Mouse (Mus musculus): ENCODE measurements around the gene Snx9. TPM values are rescaled to one million over a fixed set of nuclear protein-coding genes. Genes with fewer than 3 reads are reported as not detected.

Gene Snx9
- polyA plus RNA-seq, 1 experiment from 2014 or later = 7.5 TPM

- Histone ChIP-seq H3K27ac (no peak overlapping the region), H3K36me3 (no peaks in the 10 kb centered on the region), H3K27me3 (no peaks in the 10 kb centered on the region), H3K4me1 (replicated peaks) (peaks cover 4% of the 10 kb centered on the region; the same call in 1 of the 2 replicates), H3K9me3 (peaks cover 3% of the 10 kb centered on the region; the same call in 1 of the 2 replicates), H3K4me3 (no peak overlapping the region), H3K4me2 (no peak overlapping the region), H3K9ac (no peak overlapping the region)
- ATAC-seq (ENCODE audit: low FRiP score) = no peak
- 69% methylated on average over 1 of the region's 1 CpGs for WGBS
These were observed 26.5 kb upstream of the Snx9 start for GRCm38 (mm10) chr17:5814641-5814920.

DNA sequence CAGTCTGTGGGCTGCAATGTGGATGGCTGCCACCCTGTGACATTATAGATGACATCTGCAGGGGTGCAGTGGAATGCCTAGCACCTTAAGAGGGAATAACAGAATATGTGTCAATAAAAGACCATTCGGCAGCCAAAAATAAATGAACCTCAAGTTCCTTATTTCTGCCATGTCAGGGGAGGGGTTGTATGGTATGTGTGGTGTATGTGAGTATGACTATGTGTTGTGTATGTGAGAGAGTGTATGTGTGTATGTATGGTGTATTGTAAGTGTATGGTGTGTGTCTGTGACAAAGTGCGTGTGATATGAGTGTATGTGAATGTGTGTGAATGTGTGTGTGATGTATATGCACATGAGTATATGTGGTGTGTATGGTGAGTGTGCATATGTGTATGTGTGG, 23.3 kb upstream of the Snx9 start:
- 98% methylated on average over 2 of the region's 2 CpGs for WGBS

GRCm38 (mm10) chr17:5819105-5819504, 22.0 kb upstream of the Snx9 start:
- no peaks in the 10 kb centered on the region for H3K36me3 ChIP-seq

More for the DNA sequence above, 23.3 kb upstream of the Snx9 start:
- Histone ChIP-seq H3K9me3 (no peaks in the 10 kb centered on the region), H3K4me1 (replicated peaks) (peaks cover 9% of the 10 kb centered on the region; the same call in 1 of the 2 replicates), H3K9ac (no peak overlapping the region), H3K27ac (no peak overlapping the region), H3K27me3 (no peaks in the 10 kb centered on the region), H3K36me3 (no peaks in the 10 kb centered on the region), H3K4me3 (no peak overlapping the region), H3K4me2 (no peak overlapping the region)
- no peak for ATAC-seq (ENCODE audit: low FRiP score)

DNA sequence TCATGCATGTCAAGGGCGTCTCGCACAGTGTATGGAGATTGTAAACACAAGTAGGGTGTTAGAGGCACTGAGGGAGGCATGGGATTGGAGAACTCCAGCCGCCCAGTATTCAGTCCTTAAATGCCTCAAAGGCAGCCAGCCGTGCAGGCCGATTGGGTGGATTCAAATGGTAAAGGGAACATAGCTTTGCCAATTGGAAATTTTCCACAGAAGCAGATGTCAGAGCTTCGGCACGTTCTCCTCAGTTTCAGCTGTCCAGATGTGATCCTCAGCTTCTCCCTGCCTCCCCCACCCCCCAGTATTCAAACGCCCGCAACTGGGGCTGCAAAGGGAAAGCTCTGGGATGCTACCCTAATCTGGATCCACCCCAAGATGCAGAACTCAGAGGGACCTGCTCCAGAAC, 21.3 kb upstream of the Snx9 start:
- 31% methylated on average over 9 of the region's 9 CpGs for WGBS
- no peaks in the 10 kb centered on the region for H3K27me3 ChIP-seq
- no peak overlapping the region for H3K27ac ChIP-seq
- no peak for ATAC-seq (ENCODE audit: low FRiP score)
- no peak overlapping the region for H3K4me2 ChIP-seq
- no peaks in the 10 kb centered on the region for H3K36me3 ChIP-seq
- H3K9me3 ChIP-seq = no peaks in the 10 kb centered on the region
- peaks cover 9% of the 10 kb centered on the region; the same call in 1 of the 2 replicates for H3K4me1 ChIP-seq (replicated peaks)
- H3K4me3 ChIP-seq = no peak overlapping the region
- H3K9ac ChIP-seq = no peak overlapping the region

More at GRCm38 (mm10) chr17:5819105-5819504, 22.0 kb upstream of the Snx9 start:
- no peak overlapping the region for H3K4me3 ChIP-seq
- H3K9me3 ChIP-seq = no peaks in the 10 kb centered on the region
- no peak overlapping the region for H3K4me2 ChIP-seq
- no peak overlapping the region for H3K9ac ChIP-seq
- WGBS = 62% methylated on average over 6 of the region's 6 CpGs
- no peak overlapping the region for H3K27ac ChIP-seq
- ATAC-seq (ENCODE audit: low FRiP score) = no peak
- peaks cover 9% of the 10 kb centered on the region; the same call in 1 of the 2 replicates for H3K4me1 ChIP-seq (replicated peaks)
- H3K27me3 ChIP-seq = no peaks in the 10 kb centered on the region

DNA sequence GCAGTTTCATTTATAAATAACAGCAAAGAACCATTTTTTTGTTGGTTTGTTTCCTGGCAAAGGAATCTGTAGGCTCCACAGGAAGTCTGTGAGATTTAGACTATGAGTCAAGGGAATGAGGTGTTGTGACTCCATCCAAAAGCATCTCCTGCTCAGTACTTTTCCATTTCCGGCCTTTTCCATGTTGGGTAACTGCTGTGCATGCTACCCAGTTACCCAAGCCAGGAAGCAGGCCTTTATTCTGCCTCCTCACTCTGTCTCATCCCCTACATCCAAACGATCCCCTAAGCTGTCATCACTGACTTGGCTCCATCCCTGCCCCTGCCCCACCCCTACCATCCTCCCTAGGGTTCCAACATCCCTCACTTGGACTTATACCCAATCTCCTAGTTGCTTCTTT, 18.6 kb upstream of the Snx9 start:
- Histone ChIP-seq H3K4me3 (no peak overlapping the region), H3K4me1 (replicated peaks) (peaks cover 9% of the 10 kb centered on the region; the same call in 1 of the 2 replicates), H3K9ac (no peak overlapping the region), H3K27ac (no peak overlapping the region), H3K27me3 (no peaks in the 10 kb centered on the region), H3K4me2 (no peak overlapping the region), H3K9me3 (no peaks in the 10 kb centered on the region), H3K36me3 (no peaks in the 10 kb centered on the region)
- no peak for ATAC-seq (ENCODE audit: low FRiP score)
- WGBS = 71% methylated on average over 2 of the region's 2 CpGs

DNA sequence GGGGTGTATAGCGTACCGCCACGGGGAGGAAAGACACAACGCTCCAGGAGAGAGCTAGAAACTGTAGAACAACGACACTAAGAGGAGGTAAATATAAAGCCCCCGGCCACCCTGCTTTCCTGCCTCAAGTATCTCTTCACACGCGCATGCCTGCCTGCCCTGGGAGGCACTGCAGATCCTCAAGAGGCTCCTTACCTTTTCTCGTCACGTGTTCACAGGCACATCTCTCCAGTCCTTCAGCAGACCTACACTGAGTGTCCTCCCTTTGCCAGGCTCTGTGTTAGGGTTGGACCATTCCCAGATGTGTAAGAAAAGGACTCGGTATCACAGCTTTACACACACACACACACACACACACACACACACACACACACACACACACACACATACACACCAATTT, 18.1 kb upstream of the Snx9 start:
- Histone ChIP-seq H3K9ac (no peak overlapping the region), H3K4me2 (no peak overlapping the region), H3K4me1 (replicated peaks) (peaks cover 10% of the 10 kb centered on the region; the same call in 1 of the 2 replicates), H3K36me3 (no peaks in the 10 kb centered on the region), H3K27ac (no peak overlapping the region), H3K9me3 (no peaks in the 10 kb centered on the region), H3K27me3 (no peaks in the 10 kb centered on the region), H3K4me3 (no peak overlapping the region)
- no peak for ATAC-seq (ENCODE audit: low FRiP score)
- 87% methylated on average over 11 of the region's 11 CpGs for WGBS

DNA sequence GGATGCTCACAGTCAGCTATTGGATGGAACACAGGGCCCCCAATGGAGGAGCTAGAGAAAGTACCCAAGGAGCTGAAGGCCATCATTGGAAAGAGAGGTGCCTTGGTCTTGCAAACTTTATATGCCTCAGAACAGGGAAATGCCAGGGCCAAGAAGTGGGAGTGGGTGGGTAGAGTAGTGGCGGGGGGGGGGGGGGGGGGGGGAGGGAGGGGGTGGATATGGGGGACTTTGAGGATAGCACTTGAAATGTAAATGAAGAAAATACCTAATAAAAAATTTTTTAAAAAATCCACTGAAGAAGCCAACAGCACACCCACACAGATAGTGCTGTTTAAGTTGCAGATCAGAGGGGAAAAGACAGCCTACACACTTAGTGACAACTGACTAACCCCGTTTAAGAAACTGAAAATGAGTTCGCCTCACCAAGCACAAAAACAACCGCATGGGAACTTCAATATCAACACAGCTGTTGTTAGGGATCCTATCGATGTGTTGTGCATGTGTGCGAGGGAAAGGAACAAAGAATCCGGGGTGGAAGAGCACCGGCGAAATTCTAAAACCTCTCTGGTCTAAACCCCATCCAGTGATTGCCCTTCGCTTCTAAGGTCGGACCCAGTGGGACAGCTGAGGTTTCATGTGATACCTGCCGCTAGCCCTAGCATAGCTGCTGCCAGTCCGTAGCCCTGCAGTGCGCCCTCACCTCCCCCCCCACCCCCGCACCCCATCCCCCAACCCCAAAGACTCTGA, 13.1 kb upstream of the Snx9 start:
- peaks cover 10% of the 10 kb centered on the region for H3K4me1 ChIP-seq (replicated peaks)
- no peak for ATAC-seq (ENCODE audit: low FRiP score)
- 9% methylated on average over 14 of the region's 15 CpGs for WGBS
- H3K36me3 ChIP-seq = no peaks in the 10 kb centered on the region
- H3K9ac ChIP-seq = peak overlapping the region; percentile 35; the same call in 1 of the 2 replicates
- no peak overlapping the region for H3K27ac ChIP-seq
- H3K4me3 ChIP-seq = no peak overlapping the region; the same call in 1 of the 2 replicates
- no peaks in the 10 kb centered on the region for H3K27me3 ChIP-seq
- H3K9me3 ChIP-seq = no peaks in the 10 kb centered on the region
- H3K4me2 ChIP-seq = peak overlapping the region; percentile 31

DNA sequence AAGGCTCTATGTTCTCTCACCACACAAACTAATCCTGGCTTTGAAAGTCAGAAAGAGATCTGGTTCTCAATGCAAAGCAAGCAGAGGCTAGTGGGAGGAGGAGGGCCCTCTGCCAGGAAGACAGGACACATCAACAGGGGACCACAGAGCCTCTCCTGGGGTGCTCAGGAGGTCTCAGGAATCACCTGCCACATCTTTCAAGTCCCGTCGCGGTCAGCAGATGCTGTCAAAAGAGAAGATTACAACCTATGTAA, 12.6 kb upstream of the Snx9 start:
- Histone ChIP-seq H3K9ac (no peak overlapping the region), H3K4me1 (replicated peaks) (peaks cover 10% of the 10 kb centered on the region), H3K27ac (no peak overlapping the region), H3K4me2 (peak overlapping the region; percentile 31), H3K4me3 (no peak overlapping the region), H3K9me3 (no peaks in the 10 kb centered on the region), H3K36me3 (no peaks in the 10 kb centered on the region), H3K27me3 (no peaks in the 10 kb centered on the region)
- 16% methylated on average over 3 of the region's 3 CpGs for WGBS
- no peak for ATAC-seq (ENCODE audit: low FRiP score)

- Histone ChIP-seq H3K4me3 (no peak overlapping the region), H3K36me3 (no peaks in the 10 kb centered on the region), H3K27ac (no peak overlapping the region), H3K9me3 (no peaks in the 10 kb centered on the region), H3K27me3 (no peaks in the 10 kb centered on the region), H3K4me2 (no peak overlapping the region), H3K9ac (no peak overlapping the region), H3K4me1 (replicated peaks) (peaks cover 10% of the 10 kb centered on the region)
- 55% methylated on average over 3 of the region's 3 CpGs for WGBS
- no peak for ATAC-seq (ENCODE audit: low FRiP score)
These were observed 12.2 kb upstream of the Snx9 start for GRCm38 (mm10) chr17:5828944-5829343.

- no peak for ATAC-seq (ENCODE audit: low FRiP score)
- WGBS = 70% methylated on average over 3 of the region's 3 CpGs
- Histone ChIP-seq H3K4me3 (no peak overlapping the region), H3K36me3 (no peaks in the 10 kb centered on the region), H3K27ac (no peak overlapping the region), H3K9me3 (no peaks in the 10 kb centered on the region), H3K4me1 (replicated peaks) (peaks cover 10% of the 10 kb centered on the region), H3K27me3 (no peaks in the 10 kb centered on the region), H3K9ac (no peak overlapping the region), H3K4me2 (no peak overlapping the region)
These were observed 11.2 kb upstream of the Snx9 start for GRCm38 (mm10) chr17:5829930-5830329.

DNA sequence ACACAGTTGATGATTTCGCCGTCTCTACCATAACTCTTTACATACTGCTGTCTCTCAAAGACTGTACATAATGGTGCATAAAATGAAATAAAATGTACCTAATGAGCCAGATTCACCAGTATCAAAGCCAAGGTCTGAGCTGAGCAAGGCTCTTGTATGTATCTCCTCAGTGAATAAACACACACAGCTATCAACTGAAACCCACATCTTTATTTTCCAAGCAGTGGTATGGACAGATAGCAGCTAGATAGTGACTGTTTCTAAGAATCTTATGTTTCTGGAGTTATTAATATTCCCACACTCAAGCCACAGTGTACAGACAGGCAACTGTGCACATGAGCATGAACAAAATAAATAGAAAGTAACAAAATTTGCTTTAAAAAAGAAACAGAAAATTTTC, 10.7 kb upstream of the Snx9 start:
- H3K4me1 ChIP-seq (replicated peaks) = peaks cover 10% of the 10 kb centered on the region
- H3K27ac ChIP-seq = no peak overlapping the region
- no peak overlapping the region for H3K4me2 ChIP-seq
- H3K4me3 ChIP-seq = no peak overlapping the region
- no peaks in the 10 kb centered on the region for H3K9me3 ChIP-seq
- no peaks in the 10 kb centered on the region for H3K36me3 ChIP-seq
- no peak overlapping the region for H3K9ac ChIP-seq
- H3K27me3 ChIP-seq = no peaks in the 10 kb centered on the region
- ATAC-seq (ENCODE audit: low FRiP score) = no peak
- WGBS = 86% methylated on average over 2 of the region's 2 CpGs

DNA sequence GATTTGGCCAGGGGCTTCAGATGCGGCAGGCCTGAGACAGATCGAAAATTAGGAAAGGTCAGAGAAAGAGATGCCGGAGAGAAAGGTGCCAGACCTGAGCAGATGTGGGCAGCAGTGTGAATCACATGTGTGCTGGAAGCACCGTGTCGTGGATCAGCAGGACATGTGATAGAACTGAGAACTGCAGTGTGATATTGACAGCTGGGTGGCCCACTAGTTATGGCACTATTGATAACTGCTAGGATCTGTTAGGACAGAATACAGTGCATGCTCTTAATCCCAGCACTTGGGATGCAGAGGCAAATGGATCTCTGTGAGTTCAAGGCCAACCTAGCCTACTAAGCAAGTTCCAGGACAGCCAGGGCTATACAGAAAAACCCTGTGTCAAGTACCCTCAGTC, 10.3 kb upstream of the Snx9 start:
- no peak overlapping the region for H3K4me2 ChIP-seq
- peaks cover 10% of the 10 kb centered on the region for H3K4me1 ChIP-seq (replicated peaks)
- WGBS = 92% methylated on average over 5 of the region's 5 CpGs
- no peak for ATAC-seq (ENCODE audit: low FRiP score)
- no peak overlapping the region for H3K4me3 ChIP-seq
- H3K9ac ChIP-seq = no peak overlapping the region
- no peak overlapping the region for H3K27ac ChIP-seq
- no peaks in the 10 kb centered on the region for H3K36me3 ChIP-seq
- no peaks in the 10 kb centered on the region for H3K9me3 ChIP-seq
- H3K27me3 ChIP-seq = no peaks in the 10 kb centered on the region

DNA sequence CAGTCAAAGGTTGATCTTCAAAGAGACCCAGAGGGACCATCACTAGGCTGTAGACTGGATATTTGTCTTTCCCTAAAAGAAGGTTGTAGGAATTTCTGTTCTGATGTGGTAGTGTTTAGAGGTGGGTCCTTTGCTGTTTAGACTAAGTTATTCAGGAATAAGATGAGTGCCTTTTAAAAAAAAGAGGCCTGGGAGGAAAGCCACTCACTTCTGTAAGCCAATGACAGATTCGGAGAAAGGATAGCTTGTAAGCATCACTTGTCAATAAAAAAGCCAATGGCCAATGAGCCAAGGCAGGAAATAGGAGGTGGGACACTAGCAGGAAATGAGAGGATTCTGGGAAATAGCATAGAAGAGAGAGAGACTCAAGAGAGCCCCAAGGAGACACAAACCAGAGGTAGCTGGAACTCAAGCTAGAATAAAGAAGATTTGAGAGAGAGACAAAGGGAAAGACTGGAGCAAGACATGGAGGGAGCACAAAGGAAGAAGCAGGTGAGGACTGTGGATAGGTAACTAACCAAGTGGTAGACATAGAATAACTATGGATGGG, 9.8 kb upstream of the Snx9 start:
- no peaks in the 10 kb centered on the region for H3K36me3 ChIP-seq
- ATAC-seq (ENCODE audit: low FRiP score) = no peak
- no peak overlapping the region for H3K4me3 ChIP-seq
- H3K9me3 ChIP-seq = no peaks in the 10 kb centered on the region
- WGBS = 83% methylated on average over 1 of the region's 1 CpGs
- H3K9ac ChIP-seq = no peak overlapping the region
- H3K27me3 ChIP-seq = no peaks in the 10 kb centered on the region
- no peak overlapping the region for H3K4me2 ChIP-seq
- H3K27ac ChIP-seq = no peak overlapping the region
- H3K4me1 ChIP-seq (replicated peaks) = peaks cover 10% of the 10 kb centered on the region
